7 mouse cellular contexts compared by ENCODE assay signal in the genomic region with DNA sequence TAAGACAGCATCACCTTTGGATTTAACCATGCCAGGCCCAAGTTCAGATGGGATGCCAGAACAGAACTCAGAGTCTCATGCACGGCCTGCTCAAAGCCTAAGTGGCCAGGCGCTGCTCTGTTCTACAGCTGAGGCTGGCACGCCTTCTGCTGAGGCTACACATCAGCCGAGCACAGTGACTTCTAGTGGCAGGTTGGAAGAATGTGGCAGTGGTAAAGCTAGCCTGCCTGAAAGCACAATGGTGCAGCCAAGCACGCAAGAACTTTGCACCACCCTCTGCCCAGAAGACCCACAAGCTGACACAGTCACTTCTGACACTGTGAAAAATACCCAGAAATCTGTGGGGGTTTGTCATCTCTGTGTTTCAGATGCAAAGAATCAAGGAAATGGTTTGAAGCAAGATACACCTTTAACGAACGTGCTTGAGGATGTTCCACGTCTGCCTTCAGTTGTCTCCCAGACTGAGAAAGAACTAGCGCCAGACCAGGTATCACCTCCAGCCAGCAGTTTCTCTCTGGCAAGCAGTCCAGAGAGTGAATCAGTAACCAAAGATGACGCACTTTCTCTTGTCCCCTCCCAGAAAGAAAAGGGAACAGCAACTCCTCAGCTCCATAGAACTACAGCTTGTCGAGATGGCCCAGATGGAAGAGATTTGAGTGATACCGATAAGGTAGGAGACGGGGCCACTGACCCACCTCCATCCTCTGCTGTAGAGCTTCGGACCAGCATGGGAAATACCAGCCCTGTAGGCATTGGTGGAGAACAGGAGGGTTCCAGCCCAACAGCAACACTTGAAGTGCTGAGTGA.
A peak's percentile ranks its signal among the peaks of the same experiment; 100 is the strongest.
DNase-seq lines count a peak whose midpoint lies in the region; ATAC-seq and TF ChIP-seq lines count a peak whose summit lies in the region.

No protein-coding gene starts in this region.

- TF ChIP-seq EP300 in ES-Bruce4 (IDR thresholded peaks at IDR 0.05; ENCODE audit: insufficient read depth, low read depth, low read length), result no peak

- H3K36me3 ChIP-seq in ES-Bruce4 (ENCODE audit: control insufficient read depth, insufficient read depth, low read length, poor library complexity, severe bottlenecking), result no peaks in the 10 kb centered on the region
- H3K36me3 ChIP-seq in liver, embryonic 15.5 days (replicated peaks), result peaks cover 46% of the 10 kb centered on the region
- peaks cover 6% of the 10 kb centered on the region; the same call in 1 of the 2 replicates for H3K36me3 ChIP-seq in stomach, embryonic 15.5 days

- H3K27ac ChIP-seq in ES-Bruce4 (ENCODE audit: insufficient read depth, low read length), result no peak overlapping the region
- peak overlapping the region; percentile 89 for H3K27ac ChIP-seq in liver, embryonic 15.5 days (replicated peaks)
- peak overlapping the region; percentile 77 for H3K27ac ChIP-seq in stomach, embryonic 15.5 days

- TF ChIP-seq CTCF in ES-Bruce4 (IDR thresholded peaks at IDR 0.05; ENCODE audit: low read depth, low read length), result peak; percentile 21
- peak; percentile 13; the same call in 1 of the 2 replicates for TF ChIP-seq CTCF in brain, embryonic 14.5 days (IDR thresholded peaks at IDR 0.05; ENCODE audit: borderline replicate concordance, extremely low read depth, insufficient read depth, insufficient read length)

- no peak for TF ChIP-seq POLR2A in ES-Bruce4 (IDR thresholded peaks at IDR 0.05; ENCODE audit: insufficient read depth, low read length)
- TF ChIP-seq POLR2A in brain, embryonic 14.5 days (IDR thresholded peaks at IDR 0.05; ENCODE audit: borderline replicate concordance, extremely low read depth, insufficient read depth, insufficient read length, poor library complexity, severe bottlenecking), result no peak

- no peak overlapping the region for H3K4me3 ChIP-seq in ES-Bruce4 (ENCODE audit: low read depth, low read length)
- no peak overlapping the region for H3K4me3 ChIP-seq in liver, embryonic 15.5 days (replicated peaks)
- no peak overlapping the region for H3K4me3 ChIP-seq in stomach, embryonic 15.5 days (replicated peaks)

- 64% methylated on average over 14 of the region's 14 CpGs for WGBS in liver, embryonic 15.5 days (ENCODE audit: insufficient replicate concordance)
- WGBS in stomach, embryonic 15.5 days, result 78% methylated on average over 14 of the region's 14 CpGs

- ATAC-seq in liver, embryonic 15.5 days (ENCODE audit: insufficient read depth), result no peak
- no peak for ATAC-seq in stomach, embryonic 15.5 days (ENCODE audit: insufficient read depth, low FRiP score, low read depth)

- H3K9ac ChIP-seq in ES-Bruce4 (ENCODE audit: low read depth, poor library complexity, severe bottlenecking), result no peak overlapping the region
- peak overlapping the region; percentile 33; the same call in 1 of the 2 replicates for H3K9ac ChIP-seq in liver, embryonic 15.5 days
- H3K9ac ChIP-seq in stomach, embryonic 15.5 days, result no peak overlapping the region

- no peaks in the 10 kb centered on the region for H3K27me3 ChIP-seq in ES-Bruce4 (ENCODE audit: control insufficient read depth, insufficient read depth, low read length, poor library complexity, severe bottlenecking)
- no peaks in the 10 kb centered on the region for H3K27me3 ChIP-seq in liver, embryonic 15.5 days
- H3K27me3 ChIP-seq in stomach, embryonic 15.5 days (replicated peaks), result no peaks in the 10 kb centered on the region

- peak overlapping the region; percentile 43 for H3K4me2 ChIP-seq in liver, embryonic 15.5 days
- H3K4me2 ChIP-seq in stomach, embryonic 15.5 days, result 0 out of 2 replicates have a peak overlapping the region, but pooled peaks have one; percentile 1

- no peaks in the 10 kb centered on the region for H3K9me3 ChIP-seq in ES-Bruce4 (replicated peaks; ENCODE audit: control insufficient read depth, insufficient read depth, low read length, poor library complexity, severe bottlenecking)
- H3K9me3 ChIP-seq in liver, embryonic 15.5 days (replicated peaks), result no peaks in the 10 kb centered on the region
- no peaks in the 10 kb centered on the region for H3K9me3 ChIP-seq in stomach, embryonic 15.5 days

- DNase-seq in brain, embryonic 14.5 days (ENCODE audit: low read depth), result no peak
- DNase-seq in heart, postnatal 4 days, result peak; percentile 52
- no peak for DNase-seq in cerebellum, postnatal 4 days (ENCODE audit: low spot score in 2 of 2)
- no peak for DNase-seq in right cerebral cortex, postnatal 10 days (ENCODE audit: low spot score in 2 of 2)

- no peaks in the 10 kb centered on the region for H3K4me1 ChIP-seq in ES-Bruce4 (ENCODE audit: control insufficient read depth, insufficient read depth, low read length)
- H3K4me1 ChIP-seq in liver, embryonic 15.5 days (replicated peaks), result peaks cover 54% of the 10 kb centered on the region
- H3K4me1 ChIP-seq in stomach, embryonic 15.5 days, result peaks cover 16% of the 10 kb centered on the region
